Mouse (Mus musculus): Measurements from ENCODE around the gene Gna11.

Gene Gna11

DNA sequence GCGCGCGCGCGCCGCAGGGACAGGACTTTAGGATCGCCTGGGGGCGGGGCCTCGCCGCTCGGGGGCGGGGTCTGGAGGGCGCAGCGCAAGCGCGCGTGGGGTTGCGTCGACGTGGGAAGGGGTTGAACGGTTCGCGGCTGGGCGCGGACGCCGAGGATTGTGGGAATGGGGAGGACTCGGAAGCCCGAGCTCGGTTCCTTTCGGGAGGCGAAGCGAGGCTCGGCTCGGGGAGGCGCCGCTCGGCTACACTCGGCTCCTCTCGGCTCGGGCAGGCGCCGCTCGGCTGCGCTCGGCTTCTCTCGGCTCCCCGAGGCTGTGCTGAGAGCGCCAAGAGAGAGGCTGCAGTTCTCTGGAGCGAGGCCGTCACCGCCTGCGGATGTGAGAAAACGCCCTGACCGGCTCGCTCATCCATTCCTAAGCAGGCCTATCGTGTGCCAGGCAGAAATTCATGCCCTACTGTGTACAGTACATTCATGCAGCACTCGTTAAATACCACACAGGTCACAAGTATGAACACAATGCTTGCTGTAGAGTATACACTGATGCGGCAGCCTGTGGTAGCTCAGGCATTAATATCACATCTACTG is at the start of gene Gna11:
Gene Gna11, minus strand, starts transcription at position 30 of the 587 bp plus-strand sequence.
- DNase-seq (ENCODE audit: low spot score): peak; percentile 98

DNA sequence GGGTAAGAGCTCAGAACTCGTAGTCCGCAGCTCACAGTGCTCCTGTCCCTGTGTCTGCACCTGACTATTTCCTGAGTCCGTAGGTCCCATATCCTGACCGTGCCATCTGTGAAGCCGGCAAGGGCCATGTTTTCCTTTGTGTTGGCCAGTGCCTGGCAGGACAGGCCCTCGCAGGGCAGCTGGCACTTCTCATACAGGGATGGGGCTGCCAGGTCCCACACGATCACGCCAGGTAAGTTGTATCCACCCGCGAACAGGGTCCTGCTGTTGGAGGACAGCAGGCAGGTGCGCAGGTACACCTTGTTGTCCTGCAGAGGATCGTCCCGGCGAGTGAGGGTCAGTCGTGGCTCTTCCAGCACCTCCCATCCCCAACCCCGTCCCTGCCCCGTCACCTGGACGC is 48.9 kb upstream of the Gna11 start:
- no peak for DNase-seq (ENCODE audit: low spot score)

DNA sequence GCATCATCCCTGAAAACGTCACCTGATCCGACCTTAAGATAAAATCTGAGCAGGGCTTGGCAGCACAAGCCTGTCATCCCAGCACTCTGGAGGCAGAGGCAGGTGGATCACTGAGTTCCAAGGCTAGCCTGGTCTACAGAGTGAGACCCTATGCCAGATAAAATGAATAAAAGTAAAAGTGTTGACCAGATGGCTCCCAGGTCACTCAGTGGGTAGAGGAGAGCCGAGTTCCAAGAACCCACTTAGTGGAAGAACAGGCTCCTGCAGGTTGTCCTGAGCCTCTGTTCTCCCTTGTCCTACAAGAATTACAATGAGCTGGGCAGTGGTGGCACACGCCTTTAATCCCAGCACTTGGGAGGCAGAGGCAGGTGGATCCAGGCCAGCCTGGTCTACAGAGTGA is 48.2 kb upstream of the Gna11 start:
- DNase-seq (ENCODE audit: low spot score): no peak

DNA sequence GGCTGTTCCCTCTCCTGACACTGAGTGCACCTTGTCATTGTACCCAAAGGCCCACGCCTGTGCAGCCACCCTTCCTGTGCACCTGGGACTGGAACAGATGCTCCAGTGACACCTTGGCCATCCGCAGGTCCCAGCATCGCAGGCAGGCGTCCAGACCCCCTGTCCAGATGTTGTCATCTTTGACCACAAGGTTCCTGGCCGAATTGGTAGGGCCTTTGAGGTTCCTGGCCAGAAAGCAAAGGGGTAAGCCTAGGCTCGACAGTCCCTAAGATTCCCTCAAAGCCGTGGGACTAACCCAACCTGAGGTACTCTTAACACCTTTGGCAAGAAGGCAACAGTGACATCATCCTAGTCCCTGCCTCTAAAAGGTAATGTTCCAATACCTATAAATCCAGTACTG is 47.6 kb upstream of the Gna11 start:
- no peak for DNase-seq (ENCODE audit: low spot score)

DNA sequence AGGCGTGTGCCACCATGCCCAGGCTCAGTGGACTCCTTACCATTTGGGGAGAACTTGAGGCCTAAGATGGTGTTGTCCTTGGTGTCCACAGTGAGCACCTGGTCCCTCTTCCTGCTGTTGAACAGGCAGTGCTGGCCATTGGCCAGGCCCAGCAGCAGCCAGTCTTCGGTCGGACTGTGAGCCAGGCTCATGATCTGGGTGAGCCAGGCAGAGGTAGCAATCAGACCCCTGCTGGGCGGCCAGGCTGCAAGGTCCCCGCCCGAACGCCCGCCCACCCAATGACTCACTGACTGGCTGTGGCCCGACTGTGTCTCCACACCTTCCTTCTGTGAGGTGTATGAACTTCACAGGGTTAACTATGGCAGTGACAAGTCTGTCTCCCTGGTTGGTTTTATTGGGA is 46.9 kb upstream of the Gna11 start:
- DNase-seq (ENCODE audit: low spot score): no peak

DNA sequence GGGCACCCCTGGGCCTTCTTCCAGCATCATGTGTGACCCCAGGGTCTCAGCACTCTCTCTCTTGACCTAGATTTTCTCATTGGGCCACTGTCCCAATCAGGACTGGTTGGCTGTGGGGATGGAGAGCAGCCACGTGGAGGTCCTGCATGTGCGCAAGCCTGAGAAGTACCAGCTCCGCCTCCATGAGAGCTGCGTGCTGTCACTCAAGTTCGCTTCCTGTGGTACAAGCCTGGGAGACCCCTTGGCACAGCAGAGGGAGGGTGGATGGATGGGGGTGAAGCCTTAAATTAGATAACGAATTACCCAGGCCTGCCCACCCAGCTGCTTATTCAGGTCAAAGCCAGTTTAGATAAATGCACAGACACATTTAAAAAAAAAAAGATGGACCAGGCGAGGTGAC is 43.7 kb upstream of the Gna11 start:
- no peak for DNase-seq (ENCODE audit: low spot score)

DNA sequence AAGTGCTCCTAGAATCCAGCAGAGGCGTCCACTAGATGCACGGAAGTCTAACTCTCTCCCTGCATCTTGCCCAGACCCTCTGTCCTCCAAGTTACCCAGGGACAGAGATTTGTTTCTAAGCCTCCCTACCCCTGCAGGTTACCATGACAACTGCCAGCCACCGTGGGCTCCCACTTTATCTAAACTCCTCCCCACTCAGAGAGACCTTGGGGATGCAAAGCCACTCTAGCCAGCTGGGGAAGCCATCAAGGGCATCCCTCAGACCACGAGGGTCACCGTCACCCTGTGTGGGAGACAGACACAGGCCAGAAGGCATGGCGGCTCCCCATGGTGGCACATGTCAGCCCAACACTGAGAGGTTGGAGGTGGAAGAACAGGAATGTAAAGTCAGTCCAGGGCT is 38.4 kb upstream of the Gna11 start:
- DNase-seq (ENCODE audit: low spot score): no peak

DNA sequence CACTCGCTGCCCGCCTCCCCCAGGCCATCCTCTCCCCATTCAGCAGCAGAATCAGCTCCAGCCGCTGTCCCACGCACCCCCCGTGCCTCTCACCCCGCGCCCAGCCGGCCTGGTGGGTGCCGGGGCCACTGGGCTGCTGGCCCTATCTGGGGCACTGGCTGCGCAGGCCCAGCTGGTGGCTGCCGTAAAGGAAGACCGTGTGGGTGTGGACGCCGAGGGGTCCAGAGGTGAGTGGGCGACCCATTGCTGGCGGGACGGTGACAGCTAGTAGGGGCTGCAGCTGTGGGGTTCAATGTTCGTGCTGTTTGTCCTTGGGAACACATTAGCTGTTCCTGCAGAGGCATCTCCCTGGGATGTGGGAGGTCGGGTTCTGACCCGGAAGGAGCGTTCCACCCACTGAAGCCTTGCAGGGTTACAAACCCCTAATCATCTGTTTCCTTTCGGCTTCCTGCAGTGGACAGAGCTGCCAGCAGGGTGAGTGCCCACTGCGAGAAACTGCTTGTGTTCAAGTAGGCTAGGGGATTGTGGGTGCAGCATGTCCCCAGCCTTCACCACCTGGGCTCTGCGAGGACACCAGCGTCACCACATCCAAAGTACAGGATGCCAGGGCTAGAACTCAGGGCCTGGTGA is 35.6 kb upstream of the Gna11 start:
- DNase-seq (ENCODE audit: low spot score): no peak

DNA sequence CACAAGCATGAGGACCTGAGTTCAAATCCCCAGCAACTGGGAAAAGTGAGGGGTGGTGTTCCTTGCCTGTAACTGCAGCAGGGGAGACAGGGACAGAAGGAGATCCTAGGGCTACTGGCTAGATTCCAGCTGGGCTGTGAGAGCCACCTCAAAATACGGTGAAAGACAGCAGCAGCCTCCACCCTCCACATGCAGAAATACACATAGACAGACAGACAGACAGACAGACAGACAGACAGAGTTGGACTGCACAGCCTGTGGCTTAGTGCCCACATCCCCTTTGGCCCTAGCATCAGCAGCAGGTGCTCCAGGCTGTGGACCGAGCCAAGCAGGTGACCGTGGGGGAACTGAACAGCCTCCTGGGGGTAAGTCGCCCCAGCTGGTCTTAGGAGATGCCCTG is 35.0 kb upstream of the Gna11 start:
- DNase-seq (ENCODE audit: low spot score): no peak

DNA sequence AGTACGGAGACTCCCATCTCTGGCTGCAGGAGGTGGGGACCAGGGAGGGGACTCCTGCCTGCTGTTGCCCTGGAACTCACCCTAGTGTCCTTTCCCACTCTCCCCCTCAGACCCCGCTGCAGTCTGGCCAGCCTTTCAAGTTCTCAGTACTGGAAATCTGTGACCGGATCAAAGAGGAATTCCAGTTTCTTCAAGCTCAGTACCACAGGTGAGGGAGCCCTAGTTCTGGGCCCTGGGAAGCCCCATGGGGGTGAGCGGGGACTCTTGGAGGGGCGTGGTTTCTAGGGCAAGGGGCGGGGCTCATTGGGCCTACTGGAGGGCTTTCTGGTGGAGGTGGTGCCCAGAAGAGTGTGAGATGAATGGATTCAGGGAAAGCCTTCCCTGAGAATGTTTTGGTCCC is 30.7 kb upstream of the Gna11 start:
- DNase-seq (ENCODE audit: low spot score): no peak

DNA sequence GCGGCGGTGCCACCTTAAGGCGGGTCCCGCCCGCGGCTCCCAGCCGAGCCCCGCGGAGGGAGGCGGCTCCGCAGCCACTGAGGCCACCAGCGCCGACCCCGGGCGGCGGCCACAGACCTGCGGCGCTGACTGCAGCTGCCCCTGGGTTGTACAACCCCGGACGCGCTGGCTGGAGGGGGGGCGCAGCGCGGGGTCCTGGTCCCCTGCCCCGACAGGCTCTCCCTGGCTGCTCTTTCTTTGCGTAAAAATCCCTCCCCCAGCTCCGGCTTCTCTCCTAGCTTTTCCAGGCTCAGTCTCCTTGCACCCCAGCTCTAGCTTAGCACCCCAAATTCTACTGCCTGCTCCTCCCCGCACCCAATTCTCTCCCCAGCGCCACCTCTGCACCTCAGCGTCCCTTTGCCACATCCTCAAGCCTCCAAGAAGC is 30.2 kb upstream of the Gna11 start:
- no peak for DNase-seq (ENCODE audit: low spot score)

DNA sequence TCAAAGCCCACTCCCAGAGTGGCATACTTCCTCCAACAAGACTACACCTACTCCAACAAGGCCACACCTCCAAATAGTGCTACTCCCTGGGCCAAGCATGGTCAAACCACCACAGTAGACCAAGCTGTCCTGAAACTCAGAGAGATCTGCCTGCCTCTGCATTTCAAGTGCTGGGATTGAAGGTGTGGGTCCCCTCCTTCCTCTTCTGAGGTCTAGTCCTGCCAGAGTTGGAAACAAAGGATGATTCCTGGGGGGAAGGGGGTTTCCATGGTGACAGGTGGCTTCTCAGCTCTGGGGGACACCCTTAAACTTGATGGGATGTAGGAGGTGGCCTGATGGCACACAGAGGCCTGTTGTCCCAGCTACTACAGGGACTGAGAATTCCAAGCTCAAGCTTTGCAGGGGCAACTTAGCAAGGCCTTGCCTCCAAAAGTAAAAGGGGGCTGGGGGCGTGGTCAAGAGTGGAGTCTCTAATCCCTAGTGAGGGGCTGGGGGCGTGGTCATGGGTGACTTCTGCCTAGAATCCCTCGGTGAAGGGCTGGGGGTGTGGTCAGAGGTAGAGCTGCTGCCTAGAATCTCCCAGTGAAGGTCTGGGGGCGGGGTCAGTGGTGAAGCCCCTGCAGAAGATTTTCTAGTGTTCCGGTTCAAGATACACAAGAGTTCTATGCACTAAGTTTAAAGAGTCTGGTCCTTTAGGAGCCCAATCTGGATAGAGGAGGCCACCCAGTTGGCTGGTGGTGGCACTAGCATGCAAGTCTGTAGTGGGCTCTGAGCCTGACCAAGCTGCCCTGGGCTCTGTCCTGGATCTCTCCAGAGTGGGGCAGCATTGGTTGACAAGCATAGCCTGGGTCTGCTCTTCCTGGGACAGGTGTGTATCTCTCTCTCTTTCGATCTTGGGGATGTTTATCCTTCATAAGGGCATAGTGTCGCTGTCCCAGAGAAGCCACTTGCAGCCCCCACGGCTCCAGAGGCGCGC is 29.4 kb upstream of the Gna11 start, which contains the start of gene Tle2:
Gene Tle2, plus strand, starts transcription at position 481 of the 976 bp plus-strand sequence.
- no peak for DNase-seq (ENCODE audit: low spot score)

DNA sequence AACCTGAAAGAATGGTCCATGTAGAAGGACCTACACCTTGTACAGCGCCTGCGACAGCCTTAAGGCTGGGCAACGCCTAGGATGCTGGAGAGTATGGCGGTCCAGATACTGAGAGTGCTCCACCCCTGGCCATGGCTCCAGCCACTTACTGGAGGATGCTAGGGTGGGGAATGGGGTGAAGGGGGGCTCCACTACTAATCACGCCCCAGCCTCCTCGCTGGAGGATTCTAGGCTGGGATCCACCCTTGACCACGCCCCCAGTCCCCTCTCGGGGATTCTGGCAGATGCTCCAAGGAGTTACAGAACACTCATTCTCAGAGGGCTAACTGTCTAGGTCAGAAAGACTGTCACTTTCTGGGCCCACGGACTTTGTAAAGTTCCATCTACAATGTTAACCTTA is 28.0 kb upstream of the Gna11 start:
- DNase-seq (ENCODE audit: low spot score): no peak

DNA sequence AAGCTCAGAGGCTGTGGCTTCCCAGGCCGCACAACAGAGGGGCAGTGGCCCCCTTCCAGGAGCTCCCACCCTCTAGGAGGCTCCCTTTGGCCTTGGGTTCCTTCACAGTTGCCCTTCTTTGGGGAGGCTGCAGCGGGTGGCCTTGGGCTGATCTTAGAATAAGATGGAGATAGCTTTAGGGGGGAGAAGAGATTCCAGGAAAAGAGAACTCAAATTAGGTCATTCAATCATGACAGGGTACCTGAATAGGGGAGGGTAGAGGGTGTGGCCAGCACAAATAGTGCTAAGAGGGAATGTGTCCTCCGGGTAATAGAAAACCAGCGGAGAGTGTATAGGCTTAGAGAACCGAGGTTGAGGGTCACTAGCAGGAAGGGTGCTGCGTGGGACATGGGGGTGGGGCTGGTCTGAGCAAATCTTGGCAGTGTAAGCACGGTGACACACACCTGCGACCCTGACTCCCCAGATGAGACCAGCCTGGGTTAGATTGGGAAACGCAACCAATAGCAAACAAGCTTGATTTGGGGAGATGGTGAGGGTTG is 27.2 kb upstream of the Gna11 start:
- no peak for DNase-seq (ENCODE audit: low spot score)

DNA sequence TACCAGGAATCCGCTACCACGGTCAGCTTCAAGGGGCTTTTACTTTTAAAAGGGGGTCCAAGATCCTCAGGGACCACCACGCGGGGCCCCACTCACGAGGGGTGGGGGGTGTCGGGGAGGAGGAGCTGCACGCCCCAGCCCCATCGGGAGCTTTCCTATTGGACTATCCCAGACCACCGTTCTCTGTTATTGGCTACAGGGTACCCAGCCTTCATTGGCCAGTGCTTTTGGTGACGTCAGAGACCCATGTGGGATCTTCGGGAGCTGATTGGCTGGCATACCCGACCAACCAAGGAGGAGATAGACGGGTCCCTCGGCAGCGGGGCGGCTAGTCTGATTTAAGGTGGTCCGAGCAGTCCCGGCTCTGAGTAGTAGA is 26.5 kb upstream of the Gna11 start:
- DNase-seq (ENCODE audit: low spot score): peak; percentile 96

DNA sequence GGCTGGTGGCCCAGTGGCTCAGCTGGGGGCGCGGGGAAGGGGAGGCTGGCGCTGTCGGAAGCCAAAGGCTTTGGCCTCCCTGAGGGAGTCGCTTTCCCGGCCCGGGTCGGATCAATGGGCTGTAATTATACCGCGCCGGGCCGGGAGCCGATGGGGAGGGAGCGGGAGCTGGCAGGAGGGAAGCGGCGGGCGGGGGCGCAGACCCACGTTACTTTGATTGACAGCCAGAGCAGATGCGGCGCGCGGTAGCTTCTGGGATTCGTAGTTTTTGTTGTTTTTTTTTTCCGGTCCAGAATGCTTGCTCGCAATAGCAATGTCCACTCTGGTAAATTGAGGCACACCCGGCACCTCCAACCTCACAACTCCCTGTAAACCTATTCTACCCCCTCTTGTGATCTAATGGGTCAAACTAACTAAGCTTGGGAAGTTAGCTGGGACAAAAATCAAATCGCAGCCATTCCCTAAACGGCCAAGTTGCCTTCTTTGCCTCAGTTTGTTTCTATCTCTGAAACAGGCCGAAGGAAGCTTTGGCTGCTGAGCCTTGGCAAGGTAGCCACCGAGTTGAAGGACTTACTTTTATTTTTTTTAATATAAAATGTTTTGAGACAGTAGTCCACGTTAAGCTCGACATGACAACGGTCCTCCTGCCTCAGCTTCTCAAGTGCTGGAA is 26.0 kb upstream of the Gna11 start:
- DNase-seq (ENCODE audit: low spot score): peak; percentile 73

DNA sequence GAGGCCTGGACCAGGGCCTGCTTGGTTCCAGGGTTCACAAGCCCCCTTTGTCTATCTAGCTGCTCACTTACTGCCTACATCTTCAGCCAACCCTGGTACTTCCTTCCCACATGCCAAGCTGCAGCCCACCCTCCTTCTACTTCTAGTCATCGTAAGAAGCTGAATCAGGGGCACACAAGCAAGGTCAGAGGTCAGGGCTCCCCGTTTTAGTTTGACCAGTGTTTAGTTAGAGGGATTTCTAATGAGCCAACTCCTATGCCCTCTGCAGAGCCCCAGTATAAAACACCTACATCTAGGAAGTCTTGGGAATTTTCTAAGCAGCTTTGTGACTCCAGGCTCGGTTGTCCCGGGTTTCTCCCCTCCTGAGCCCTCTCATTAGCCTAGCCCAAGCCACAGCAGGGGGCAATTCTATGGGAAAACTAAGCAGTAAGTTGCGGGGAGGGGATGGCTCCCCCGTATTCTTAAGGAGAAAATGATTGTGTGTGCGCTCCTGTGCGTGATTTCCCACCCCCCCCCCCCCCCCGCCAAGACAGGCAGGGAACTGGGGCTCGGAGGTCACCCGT is 25.3 kb upstream of the Gna11 start:
- DNase-seq (ENCODE audit: low spot score): no peak

DNA sequence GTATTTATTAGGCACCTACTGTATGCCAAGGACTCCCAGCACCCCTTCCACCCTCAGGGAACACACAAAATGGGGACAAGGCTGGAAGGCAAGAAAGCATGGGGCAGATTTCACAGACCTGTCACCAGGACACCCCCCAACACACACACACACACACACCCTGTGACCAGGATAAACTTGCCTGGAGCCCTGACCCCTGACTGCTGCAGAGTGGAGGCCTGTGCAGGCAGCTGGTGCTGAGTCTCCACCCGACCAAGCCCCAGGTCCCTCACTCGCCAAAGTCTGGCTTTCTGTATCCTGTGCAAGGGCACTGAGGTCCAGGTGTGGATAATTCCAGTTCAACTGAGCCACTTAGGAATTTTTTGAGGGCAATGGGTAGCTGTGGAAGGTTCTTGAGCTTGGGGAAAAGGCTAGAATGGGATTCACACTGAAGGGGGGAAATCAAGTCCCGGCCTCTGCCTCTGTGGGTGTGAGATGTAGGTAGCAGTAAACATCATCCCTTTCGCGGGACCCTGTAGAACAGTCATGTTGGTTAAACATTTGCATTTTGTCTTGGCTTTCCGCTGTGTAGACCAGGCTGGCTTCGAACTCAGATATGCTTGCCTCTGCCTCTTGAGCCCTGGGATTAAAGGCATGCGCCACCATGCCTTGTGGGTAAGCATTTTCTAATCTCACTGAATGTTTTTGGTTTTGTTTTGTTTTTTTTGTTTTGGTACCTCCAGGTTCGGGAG is 24.7 kb upstream of the Gna11 start:
- DNase-seq (ENCODE audit: low spot score): no peak

DNA sequence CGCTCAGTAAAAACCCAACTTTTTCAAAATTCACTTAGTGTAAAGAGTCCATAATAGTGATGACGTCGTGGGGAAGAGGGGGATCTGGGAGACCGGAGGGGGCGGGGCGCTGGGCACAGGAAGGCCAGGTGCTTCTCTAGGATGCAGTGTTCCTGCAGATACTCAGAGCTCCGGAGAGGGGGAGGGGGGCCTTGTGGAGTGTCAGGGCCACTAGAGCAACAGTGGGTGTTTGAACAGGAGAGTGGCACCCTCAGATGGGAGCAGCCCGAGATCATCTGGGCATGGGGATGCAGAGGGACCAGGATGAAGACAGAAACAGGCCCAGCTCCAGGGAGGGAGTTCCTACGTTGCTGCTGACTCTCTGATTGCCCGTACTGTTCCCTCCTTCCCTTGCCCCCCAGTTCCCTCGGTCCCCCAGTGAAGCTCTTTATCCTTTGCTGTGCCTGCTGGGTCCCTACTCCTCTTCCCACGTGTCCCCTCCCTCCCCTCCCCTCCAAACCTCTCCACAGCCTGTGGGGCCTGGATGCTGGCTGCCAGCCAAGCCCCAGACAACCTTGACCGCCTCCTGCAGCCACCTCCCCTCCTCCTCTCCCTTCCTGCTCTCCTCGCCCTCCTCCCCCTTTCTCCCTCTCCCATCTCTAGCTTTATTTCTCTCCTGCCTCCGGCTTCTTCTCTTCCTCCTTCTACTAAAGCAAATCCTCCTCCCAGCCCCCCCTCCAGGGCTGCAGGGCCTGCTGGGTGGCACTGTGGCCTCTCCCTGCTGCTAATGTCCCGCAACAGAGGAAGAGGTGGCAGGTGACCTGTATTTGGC is 23.6 kb upstream of the Gna11 start:
- no peak for DNase-seq (ENCODE audit: low spot score)

All from urinary bladder, postnatal 10 days (tissue).